19 mouse cellular contexts compared by ENCODE assay signal in the genomic region with DNA sequence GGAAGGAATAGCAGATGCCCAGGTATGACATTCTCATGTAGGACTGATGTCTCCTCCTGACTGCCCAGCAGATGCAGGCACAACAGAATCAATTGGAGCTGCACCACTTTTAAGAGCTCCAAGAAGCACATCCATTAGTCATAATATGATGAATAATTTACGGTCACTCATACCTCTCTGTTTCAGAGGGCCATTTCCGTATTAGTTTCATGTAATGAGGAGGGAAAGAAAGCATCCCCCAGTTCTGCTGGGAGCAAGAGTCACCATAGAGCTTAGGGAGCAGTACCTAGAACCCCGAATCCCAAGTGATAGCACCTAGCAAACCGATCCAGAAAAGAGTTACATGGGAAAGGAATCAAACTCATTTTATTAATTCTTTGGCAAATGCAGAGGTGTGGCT. TPM values are rescaled to one million over a fixed set of nuclear protein-coding genes. Genes with fewer than 3 reads are reported as not detected.
"Had no signal": no experiment of that assay in that cellular context is flagged by ENCODE, and none has a peak within 500 bp of the region (broad histone marks: within the 10 kb centered on the region; RNA-seq: fewer than 3 reads in every experiment).

A gene (minus strand): TSS at position 101 of the 400 bp plus-strand sequence.

- DNase-seq: left cerebral cortex, postnatal 4 days; liver; liver, embryonic 13.5 days; liver, postnatal 0 days; lung, adult 18-20 months; lung, adult 2 months; lung, embryonic 14.5 days; lung, postnatal 10 days; lung, postnatal 14 days; lung, postnatal 36 days; lung, postnatal 4 days; midbrain, embryonic 14.5 days had no signal

RNA-seq across cellular contexts. Expression of the gene that starts here (rescaled TPM):
- total RNA-seq: left cerebral cortex, postnatal 14 days; left cerebral cortex, postnatal 4 days; liver, adult 2 months; megakaryocyte progenitor cell, adult 5-6 weeks; megakaryocyte, adult 5-6 weeks; megakaryocyte-erythroid progenitor cell, adult 5-6 weeks; midbrain, postnatal 0 days; monocyte, adult 5-6 weeks had no signal
